Mouse (Mus musculus) A20 (cell line): ENCODE measurements around the gene F10.
"Not testable (repeated sequence)": the region's sequence is repeated elsewhere in the genome, so short reads cannot be mapped to it uniquely, and the experiment has no call there.

Source experiments
- DNase-seq: peaks from one replicate; pipeline ENCODE4 v3.0.0-alpha.2; 2011; ENCODE audit warnings: low read depth, low spot score

Gene F10

GRCm38 (mm10) chr8:13060441-13061150 lies 23.5 kb downstream of the F10 start, which contains the start of gene Proz:
Gene Proz, plus strand, starts transcription at chr8:13060914.
- no peak for DNase-seq

DNA sequence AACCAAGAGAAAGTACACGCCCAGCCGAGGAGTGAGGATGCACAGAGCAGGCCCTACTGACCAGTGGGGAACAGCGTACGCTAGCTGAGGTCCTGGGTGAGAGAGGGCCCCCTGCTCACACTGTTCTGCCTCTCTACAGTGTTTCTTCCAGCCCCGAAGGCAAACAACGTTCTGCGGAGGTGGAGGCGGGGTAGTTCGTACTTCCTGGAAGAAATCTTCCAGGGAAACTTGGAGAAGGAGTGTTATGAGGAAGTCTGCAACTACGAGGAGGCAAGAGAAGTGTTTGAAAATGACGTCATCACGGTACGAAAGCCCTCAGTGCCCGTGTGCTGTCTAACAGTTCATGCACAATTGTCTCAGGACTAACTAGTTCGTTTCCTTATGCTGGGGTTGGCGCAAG lies 26.0 kb downstream of the F10 start:
- no peak for DNase-seq

DNA sequence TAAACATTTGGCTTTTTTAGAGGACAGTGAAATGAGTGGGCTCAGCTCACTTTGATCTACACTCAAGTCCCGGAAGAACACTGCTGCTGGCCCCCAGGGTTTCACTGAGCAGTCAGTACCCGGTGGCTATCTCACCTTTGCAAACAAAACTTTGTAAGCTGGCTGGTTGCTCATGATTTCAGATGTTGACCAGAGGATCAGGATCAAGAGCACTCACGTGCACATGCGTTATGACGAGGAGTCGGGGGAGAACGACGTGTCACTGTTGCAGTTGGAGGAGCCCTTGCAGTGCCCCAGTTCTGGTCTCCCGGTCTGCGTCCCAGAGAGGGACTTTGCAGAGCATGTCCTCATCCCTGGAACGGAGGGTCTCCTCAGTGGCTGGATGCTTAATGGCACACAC lies 36.1 kb downstream of the F10 start:
- no peak for DNase-seq

DNA sequence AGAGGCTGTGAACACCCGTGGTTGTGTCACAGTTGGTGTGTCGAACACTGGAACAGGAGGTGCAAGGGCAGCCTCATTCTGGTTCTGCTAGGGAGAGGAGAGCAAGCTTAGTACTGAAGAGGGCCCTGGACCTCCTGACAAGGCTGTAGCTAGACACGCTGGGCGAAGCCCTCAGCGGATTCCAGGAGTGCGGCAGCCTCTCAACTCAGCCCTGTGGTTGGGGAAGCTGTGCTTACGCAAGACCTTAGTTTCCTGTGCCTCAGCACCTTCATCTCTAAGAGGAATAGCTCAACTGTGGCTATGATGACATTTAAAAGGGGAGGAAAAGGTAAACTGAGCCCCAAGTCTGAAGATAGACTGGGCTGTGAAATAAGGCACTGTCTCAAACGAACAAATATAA lies 37.9 kb downstream of the F10 start:
- DNase-seq = no peak

- DNase-seq = not testable (repeated sequence)
These were observed 38.5 kb downstream of the F10 start for GRCm38 (mm10) chr8:13075579-13075978.

DNA sequence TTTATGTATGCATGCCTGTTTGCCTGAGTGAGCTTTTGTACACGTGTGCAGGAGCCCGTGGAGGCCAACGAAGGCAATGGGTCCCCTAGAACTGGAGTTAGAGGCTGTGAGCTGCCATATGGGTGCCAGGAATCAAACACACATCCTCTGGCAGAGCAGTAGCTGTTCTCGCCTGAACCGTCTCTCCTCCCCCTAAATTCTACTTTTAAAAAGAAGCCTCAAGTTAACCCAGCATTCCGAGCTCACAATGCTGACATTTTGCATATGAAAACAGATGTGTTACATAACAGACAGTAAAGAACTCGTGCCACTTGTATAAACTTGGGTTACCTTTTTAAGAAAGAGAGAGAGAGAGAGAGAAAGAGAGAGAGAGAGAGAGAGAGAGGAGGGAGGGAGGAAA lies 40.4 kb downstream of the F10 start:
- no peak for DNase-seq

DNA sequence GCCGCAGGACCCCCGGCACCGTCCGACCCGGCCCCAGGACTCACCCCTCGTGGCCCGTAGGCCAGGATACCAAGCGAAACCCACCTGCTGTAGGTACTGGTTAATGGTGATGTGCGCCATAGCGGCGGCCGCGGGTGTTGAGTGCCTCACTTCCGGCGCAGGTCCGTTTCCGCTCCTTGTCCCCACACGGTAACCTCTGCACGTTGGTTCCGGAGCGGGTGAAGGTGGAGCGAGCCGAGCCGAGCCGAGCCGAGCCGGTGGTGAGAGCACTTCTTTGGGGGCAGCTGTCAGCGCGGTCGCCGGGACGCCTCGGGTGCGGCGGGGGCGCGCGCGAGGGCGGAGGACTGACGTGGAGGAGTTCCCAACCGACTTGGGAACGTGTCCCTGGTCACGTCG lies 67.6 kb downstream of the F10 start:
- peak; percentile 94 for DNase-seq

DNA sequence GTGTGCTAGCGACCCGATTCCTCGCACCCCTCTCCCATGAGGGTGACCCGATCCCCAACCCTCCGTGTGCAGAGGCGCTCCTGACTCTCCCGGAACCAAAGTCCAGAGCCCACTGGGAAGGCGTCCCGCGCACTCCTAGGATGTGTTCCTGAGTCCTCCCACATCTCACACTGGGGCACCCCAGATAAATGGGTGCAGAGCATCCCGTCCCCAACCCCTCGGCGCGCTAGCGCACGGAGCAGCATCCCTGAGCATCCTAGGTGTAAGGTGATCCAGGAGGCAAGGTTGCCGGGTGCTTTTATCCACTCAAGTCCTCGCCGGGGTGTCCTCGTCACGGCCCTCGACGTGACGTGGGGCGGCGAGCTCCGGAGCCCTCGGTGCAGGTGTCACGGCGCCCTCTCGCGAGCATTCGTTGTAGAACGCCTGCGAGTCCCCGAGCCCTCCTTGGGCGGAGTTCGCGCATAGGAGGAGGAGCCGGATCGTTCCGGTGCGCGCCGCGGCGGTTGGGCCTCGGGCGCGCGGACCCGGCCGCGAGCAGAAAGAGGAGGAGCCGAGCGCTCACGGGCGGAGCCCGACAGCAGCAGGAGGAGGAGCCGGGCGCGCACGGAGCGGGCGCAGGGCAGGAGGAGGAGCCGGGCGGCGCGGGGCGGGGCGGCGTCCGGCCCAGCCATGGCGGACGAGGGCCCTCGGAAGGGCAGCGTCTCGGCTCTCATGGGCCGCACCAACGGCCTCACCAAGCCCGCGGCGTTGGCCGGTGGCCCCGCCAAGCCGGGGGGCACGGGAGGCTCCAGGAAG lies 68.2 kb downstream of the F10 start, which contains the start of the genes Pcid2 and Cul4a:
Gene Pcid2 (minus strand): TSS at position 373 of the 795 bp plus-strand sequence.
Gene Cul4a (plus strand): TSS at position 535 of the 795 bp plus-strand sequence.
- peak; percentile 99 for DNase-seq

DNA sequence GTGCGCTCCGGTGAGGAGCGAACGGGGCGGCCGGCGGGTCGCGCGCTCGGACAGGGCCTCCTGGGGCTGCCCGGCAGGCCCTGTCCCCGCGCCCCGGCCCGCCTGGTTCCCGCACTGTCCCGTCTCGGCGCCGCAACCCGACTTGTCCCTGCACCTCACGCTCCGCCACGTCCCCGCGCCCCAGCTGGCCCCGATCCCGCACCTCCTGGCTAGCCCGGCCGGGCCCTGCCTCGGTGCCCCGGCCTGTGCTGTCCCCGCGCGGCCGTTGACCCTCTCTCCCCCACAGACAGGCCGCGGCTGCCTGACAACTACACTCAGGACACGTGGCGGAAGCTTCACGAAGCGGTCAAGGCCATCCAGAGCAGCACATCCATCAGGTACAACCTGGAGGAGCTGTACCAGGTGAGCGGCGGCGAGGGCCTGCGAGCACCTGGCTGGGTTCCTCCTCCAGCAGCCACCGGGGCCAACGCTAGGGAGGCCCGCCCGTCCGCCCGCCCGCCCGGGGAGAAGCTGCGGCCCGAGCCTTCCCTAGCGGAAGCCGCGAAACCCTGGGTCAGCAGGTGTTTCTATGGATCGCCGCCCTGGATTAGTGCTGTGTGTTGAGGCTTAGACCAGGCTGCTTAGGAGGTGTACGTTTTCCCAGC lies 68.9 kb downstream of the F10 start:
- peak; percentile 77 for DNase-seq
